Mouse (Mus musculus): ENCODE measurements around the gene Fam184b.
A peak's percentile ranks its signal among the peaks of the same experiment; 100 is the strongest.

Fam184b gene

DNA sequence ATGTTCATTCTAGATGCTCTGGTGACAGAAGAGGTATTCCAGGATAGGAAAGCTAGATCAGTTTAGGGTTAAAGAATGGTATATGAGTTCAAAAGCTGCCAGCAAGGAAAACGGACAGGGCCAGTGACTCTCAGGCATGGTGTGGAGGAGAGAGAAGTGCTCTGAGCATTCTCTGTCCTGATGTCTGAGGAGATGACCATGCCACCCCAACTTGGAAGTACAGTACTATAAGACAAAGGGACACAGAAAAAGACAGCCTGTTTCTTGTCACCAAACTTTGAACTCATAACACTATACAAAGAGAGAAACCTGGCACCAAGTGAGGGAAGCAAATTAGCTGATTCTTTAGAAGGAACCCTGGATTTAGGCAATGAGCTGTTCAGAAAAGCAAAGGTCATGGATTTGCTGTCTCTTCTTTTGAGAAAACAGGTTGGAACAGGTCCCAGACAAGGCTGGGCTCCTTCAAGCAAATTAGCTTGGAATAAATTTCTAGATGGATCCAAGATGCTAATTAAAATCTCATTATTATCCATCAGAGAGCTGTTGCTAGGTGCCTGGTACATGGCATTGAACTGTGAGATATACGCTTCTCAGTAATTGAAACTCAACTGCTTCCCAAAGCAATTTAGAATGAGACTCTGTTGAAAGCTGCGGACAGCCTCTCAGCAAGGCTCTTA, 43.9 kb downstream of the Fam184b start:
- ATAC-seq (ENCODE audit: low TSS enrichment) = peak; percentile 76

DNA sequence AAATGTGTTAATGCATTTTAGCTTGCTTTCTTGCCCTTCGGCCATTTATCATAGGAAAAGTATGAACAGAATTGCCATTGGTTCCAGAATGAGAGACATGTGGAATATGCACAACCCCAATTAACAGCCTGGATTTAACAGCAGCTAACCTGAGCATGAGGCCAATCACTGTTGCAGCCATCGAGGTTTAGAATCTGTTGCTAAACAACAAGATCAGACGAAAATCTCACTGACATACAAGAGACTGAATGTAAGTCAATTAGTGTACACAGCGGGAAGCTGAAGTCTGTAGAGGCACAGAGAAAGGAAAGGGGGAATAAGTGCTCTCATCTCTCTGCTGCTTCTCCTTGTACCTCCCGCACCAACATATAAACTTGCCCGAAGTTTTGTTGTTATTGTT, 46.1 kb downstream of the Fam184b start:
- no peak for ATAC-seq (ENCODE audit: low TSS enrichment)

- peak; percentile 83 for ATAC-seq (ENCODE audit: low TSS enrichment)
These were observed 49.3 kb downstream of the Fam184b start for GRCm38 (mm10) chr5:45590094-45590493.

- ATAC-seq (ENCODE audit: low TSS enrichment) = no peak
These were observed 54.8 kb downstream of the Fam184b start for GRCm38 (mm10) chr5:45584601-45585000.

GRCm38 (mm10) chr5:45580279-45580678, 59.1 kb downstream of the Fam184b start:
- ATAC-seq (ENCODE audit: low TSS enrichment) = no peak

DNA sequence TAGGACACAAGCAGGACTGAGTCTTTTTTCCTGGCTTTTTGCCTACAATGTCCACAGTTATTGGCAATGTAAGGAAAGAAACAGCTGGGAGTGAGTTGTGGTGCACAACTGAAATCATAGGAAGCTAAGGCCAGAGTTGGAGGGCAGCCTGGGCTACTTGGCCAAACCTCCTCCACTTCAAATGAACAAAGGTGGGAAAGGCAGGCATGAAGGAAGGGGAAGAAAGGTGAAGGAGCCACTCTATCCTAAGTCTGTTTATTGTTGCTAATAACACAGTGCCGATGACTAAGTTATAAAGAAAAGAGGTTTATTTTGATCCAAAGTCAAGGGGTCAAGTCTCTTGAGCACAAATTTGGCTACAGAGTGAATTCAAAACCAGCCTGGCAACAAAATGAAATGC, 62.0 kb downstream of the Fam184b start:
- ATAC-seq (ENCODE audit: low TSS enrichment) = no peak

DNA sequence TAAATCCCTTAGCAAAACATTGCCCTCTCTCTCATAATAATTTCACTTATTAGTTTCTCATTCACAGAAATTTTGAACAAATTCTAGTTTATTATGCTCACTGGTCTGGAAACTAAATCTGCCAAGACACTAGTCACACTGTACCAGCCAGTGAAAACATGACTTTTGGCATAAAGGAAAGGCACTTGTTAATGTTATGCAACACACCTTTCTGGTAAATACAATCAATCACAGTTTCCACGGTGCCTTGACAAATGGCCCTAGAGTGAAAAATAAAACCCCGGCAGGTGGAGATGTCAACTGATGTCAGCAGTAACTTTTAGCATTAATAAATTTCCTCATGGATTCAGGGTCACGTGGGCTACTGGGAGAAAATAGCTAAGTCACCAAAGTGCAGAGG, 62.7 kb downstream of the Fam184b start:
- ATAC-seq (ENCODE audit: low TSS enrichment) = no peak

- no peak for ATAC-seq (ENCODE audit: low TSS enrichment)
These were observed 66.6 kb downstream of the Fam184b start for GRCm38 (mm10) chr5:45572816-45573215.

DNA sequence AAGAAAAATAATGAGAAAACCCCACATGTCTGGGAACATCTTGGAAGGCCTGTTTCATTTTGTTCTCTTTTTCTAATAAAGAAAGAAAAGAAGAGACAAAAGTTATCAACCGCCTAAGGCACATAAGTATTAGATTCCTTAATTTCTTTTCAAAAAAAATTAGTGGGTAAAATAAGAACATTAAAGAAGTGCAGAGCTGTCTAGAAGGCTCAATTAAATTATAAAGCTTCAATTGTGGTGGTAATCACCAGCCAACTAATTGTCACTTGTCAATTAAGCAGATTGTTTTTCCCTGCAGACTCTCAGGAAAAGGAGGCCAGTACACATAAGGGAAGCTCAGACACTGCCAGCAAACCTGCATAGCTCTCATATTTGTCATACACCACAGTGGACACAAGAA, 73.6 kb downstream of the Fam184b start:
- no peak for ATAC-seq (ENCODE audit: low TSS enrichment)

- ATAC-seq (ENCODE audit: low TSS enrichment) = peak; percentile 55
These were observed 75.4 kb downstream of the Fam184b start for GRCm38 (mm10) chr5:45564054-45564453.

DNA sequence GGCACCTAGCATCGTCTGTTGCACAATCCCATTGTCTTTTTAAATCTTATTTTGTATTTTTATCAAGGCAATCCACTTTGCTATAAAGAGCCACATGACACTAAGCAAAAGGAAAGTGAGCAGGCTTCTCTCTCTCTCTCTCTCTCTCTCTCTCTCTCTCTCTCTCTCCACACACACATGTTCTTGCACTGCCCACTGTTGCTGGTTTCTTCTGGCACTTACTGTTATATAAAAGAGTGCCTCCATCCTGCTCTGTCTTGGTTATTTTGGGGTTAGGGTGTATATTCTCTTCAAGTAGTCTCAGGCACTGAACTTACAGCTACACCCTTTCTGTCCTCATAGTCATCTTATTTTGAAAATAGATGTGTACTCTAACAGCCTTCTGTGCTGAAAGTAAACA, 89.8 kb downstream of the Fam184b start:
- ATAC-seq (ENCODE audit: low TSS enrichment) = peak; percentile 93

- no peak for ATAC-seq (ENCODE audit: low TSS enrichment)
These were observed 96.0 kb downstream of the Fam184b start for GRCm38 (mm10) chr5:45543374-45543773.

GRCm38 (mm10) chr5:45539502-45539901, 99.9 kb downstream of the Fam184b start:
- no peak for ATAC-seq (ENCODE audit: low TSS enrichment)

GRCm38 (mm10) chr5:45535177-45535576, 104.2 kb downstream of the Fam184b start:
- 0 out of 2 replicates have a peak, but pooled peaks have one; percentile 4 for ATAC-seq (ENCODE audit: low TSS enrichment)

- ATAC-seq (ENCODE audit: low TSS enrichment) = peak; percentile 89
These were observed 104.9 kb downstream of the Fam184b start for GRCm38 (mm10) chr5:45534319-45535098.

GRCm38 (mm10) chr5:45529696-45530095, 109.7 kb downstream of the Fam184b start:
- no peak for ATAC-seq (ENCODE audit: low TSS enrichment)

DNA sequence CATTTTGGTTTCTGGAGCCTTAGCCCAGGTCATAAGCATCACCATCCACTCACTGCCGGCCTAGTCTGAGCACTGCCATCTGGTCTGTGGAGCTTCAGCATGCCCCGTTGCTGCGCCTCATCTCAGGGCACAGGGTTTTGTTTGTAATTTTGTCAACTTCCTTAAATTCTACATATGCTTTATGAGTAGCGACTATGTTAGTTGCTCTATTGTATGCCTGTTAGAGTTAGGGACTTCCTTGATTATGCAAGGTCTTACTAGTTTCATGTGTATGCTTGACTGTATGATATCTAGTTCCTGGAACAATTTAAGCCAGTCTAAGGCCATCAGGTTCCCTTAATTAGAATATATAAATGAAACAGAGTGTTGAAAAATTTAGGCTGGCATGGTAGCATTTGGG, 113.1 kb downstream of the Fam184b start:
- no peak for ATAC-seq (ENCODE audit: low TSS enrichment)

DNA sequence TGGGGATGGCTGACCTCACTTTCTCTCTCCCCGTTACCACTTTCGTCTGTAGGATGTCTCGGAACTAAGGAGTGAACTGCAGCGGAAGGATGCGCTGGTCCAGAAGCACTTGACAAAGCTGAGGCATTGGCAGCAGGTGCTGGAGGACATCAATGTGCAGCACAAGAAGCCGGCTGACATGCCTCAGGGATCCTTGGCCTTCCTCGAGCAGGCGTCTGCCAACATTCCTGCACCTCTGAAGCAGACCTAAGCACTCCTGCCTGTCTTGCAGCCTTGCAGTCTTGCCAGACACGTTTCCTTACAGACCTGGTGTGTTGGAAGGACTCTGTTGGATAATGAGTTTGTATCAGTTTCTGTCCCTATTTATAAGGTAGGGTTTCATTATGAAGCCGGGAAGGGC, 114.3 kb downstream of the Fam184b start:
- no peak for ATAC-seq (ENCODE audit: low TSS enrichment)

- no peak for ATAC-seq (ENCODE audit: low TSS enrichment)
These were observed 117.8 kb downstream of the Fam184b start for GRCm38 (mm10) chr5:45521601-45522000.

DNA sequence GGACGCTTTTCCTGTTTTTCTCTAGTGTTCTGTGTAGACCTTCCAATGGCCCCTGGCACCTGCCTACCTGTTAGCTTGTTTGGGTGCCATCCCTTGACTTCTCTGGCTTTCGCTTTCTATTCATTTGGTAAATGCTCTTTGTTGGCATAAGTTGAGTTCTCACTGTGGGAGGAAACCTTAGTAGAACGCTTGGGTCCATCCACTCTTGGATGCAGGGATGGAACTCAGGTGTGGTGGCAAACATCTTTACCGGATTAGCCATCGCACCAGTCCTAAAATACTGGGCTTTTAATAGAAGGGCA, 118.7 kb downstream of the Fam184b start:
- ATAC-seq (ENCODE audit: low TSS enrichment) = no peak

- peak; percentile 96 for ATAC-seq (ENCODE audit: low TSS enrichment)
These were observed 119.2 kb downstream of the Fam184b start, which contains the start of gene Med28 for GRCm38 (mm10) chr5:45519960-45520808. Med28 (plus strand) TSS chr5:45520229.

DNA sequence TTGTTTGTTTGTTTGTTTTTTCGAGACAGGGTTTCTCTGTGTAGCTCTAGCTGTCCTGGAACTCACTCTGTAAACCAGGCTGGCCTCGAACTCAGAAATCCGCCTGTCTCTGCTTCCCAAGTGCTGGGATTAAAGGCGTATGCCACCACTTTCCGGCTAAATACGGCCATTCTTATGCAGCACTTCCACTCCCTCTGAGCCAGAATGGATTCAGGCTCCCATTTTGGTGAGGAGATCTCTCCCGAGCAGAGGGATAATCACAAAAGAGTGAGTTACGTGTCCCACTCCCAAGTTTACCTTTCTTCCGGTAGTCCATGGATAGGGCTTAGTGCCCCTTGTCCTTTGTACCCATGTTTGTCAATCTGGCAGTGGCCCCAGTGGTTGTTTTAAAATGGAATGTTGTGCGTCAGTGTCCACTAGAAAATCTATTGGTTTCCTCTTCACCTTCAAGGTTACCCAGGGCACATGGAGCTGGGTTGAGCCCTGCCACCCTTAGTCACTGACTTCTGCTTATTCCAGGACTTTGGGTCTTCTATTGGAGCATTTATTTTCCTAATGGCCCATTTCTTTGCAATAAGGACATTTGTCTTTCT, 124.2 kb downstream of the Fam184b start:
- ATAC-seq (ENCODE audit: low TSS enrichment) = no peak

Measured in frontal cortex, adult (tissue).